Mouse (Mus musculus) forebrain, embryonic 16.5 days (tissue): ENCODE measurements around the gene 4930402H24Rik. TPM values are rescaled to one million over a fixed set of nuclear protein-coding genes. Genes with fewer than 3 reads are reported as not detected.

ENCODE experiments used
- ATAC-seq: fragments of 200-750 bp; cut with Nextera tagmentation; 2 replicates; pipeline ENCODE4 v1.8.0; 2017; ENCODE audit warnings: mild to moderate bottlenecking, moderate library complexity
- H3K27ac ChIP-seq: fragments of 300-500 bp; sonication (generic); 2 replicates; pipeline ENCODE4 v1.5.1; 2014; ENCODE audit warnings: low read length, control low read depth
- H3K27me3 ChIP-seq: fragments of 300-500 bp; sonication (generic); replicated peaks from 2 replicates; pipeline ENCODE4 v1.6.1; 2014; ENCODE audit warnings: low read length; ENCODE audit not compliant: control insufficient read depth, insufficient read depth
- H3K36me3 ChIP-seq: fragments of 300-500 bp; sonication (generic); 2 replicates; pipeline ENCODE4 v1.6.1; 2014; ENCODE audit not compliant: control insufficient read depth, insufficient read depth
- H3K4me1 ChIP-seq: fragments of 300-500 bp; sonication (generic); replicated peaks from 2 replicates; pipeline ENCODE4 v1.6.1; 2014; ENCODE audit warnings: low read length; ENCODE audit not compliant: control insufficient read depth, insufficient read depth
- H3K4me2 ChIP-seq: fragments of 300-500 bp; sonication (generic); 2 replicates; pipeline ENCODE4 v1.6.1; 2014; ENCODE audit warnings: mild to moderate bottlenecking, low read length, control low read depth
- H3K4me3 ChIP-seq: fragments of 300-500 bp; sonication (generic); replicated peaks from 2 replicates; pipeline ENCODE4 v1.5.1; 2014; ENCODE audit warnings: mild to moderate bottlenecking, low read length, control low read depth
- H3K9ac ChIP-seq: fragments of 300-500 bp; sonication (generic); replicated peaks from 2 replicates; pipeline ENCODE4 v1.6.1; 2014; ENCODE audit warnings: low read depth, low read length, control low read depth
- H3K9me3 ChIP-seq: fragments of 300-500 bp; sonication (generic); 2 replicates; pipeline ENCODE4 v1.6.1; 2016; ENCODE audit warnings: low read length; ENCODE audit not compliant: control insufficient read depth
- WGBS: fragments of 180-500 bp; shearing (Covaris S2); extraction: QIAGEN DNeasy Blood & Tissue Kit; methylation state at CpG from one replicate; pipeline ENCODE4 v1.1.7; 2014; 5-methylcytosine and 5-hydroxymethylcytosine counted together
- polyA plus RNA-seq: library from polyadenylated mRNA; unstranded; fragments of >200 nt; fragmentation: Nextera tagmentation; extraction: Ambion mirVana; gene quantifications from 2 replicates; pipeline ENCODE4 v1.2.1, GENCODE M21; 2015

The 4930402H24Rik gene
- polyA plus RNA-seq, 1 experiment from 2014 or later, result 109 TPM

- Histone ChIP-seq H3K4me3 (no peak overlapping the region), H3K9ac (no peak overlapping the region), H3K4me1 (peaks cover 2% of the 10 kb centered on the region), H3K27me3 (no peaks in the 10 kb centered on the region), H3K4me2 (no peak overlapping the region), H3K36me3 (peaks cover 26% of the 10 kb centered on the region), H3K27ac (no peak overlapping the region), H3K9me3 (no peaks in the 10 kb centered on the region)
- 91% methylated on average over 6 of the region's 6 CpGs for WGBS
- no peak for ATAC-seq
Measured at GRCm38 (mm10) chr2:130657541-130657940, 248.7 kb downstream of the 4930402H24Rik start.

GRCm38 (mm10) chr2:130656536-130656935 lies 249.7 kb downstream of the 4930402H24Rik start:
- Histone ChIP-seq H3K4me3 (no peak overlapping the region), H3K27ac (no peak overlapping the region), H3K27me3 (no peaks in the 10 kb centered on the region), H3K36me3 (peaks cover 28% of the 10 kb centered on the region), H3K9me3 (no peaks in the 10 kb centered on the region), H3K9ac (no peak overlapping the region), H3K4me1 (no peaks in the 10 kb centered on the region), H3K4me2 (no peak overlapping the region)
- ATAC-seq, result no peak
- 93% methylated on average over 9 of the region's 9 CpGs for WGBS

Other genes starting within 250 kb of the 4930402H24Rik start
- 57.1 and 62.3 TPM in 2 replicates for gene Ddrgk1, start 241.7 kb downstream of the 4930402H24Rik start, polyA plus RNA-seq
- gene Itpa, start 238.8 kb downstream of the 4930402H24Rik start, polyA plus RNA-seq, result 117 and 124 TPM in 2 replicates
- gene Slc4a11, start 208.9 kb downstream of the 4930402H24Rik start, polyA plus RNA-seq, result 0.86 and 1.8 TPM in 2 replicates
- 12.2 and 14.8 TPM in 2 replicates for gene Atrn, start 89 bp upstream of the 4930402H24Rik start, polyA plus RNA-seq
- 33.0 and 42.8 TPM in 2 replicates for gene Gfra4, start 136.7 kb upstream of the 4930402H24Rik start, polyA plus RNA-seq
- gene Adam33, start 157.4 kb upstream of the 4930402H24Rik start, polyA plus RNA-seq, result 1.4 TPM in 2 replicates
- 0.12 and 0.13 TPM in 2 replicates for gene Siglec1, start 180.4 kb upstream of the 4930402H24Rik start, polyA plus RNA-seq
- 4.4 and 4.7 TPM in 2 replicates for gene Hspa12b, start 220.9 kb upstream of the 4930402H24Rik start, polyA plus RNA-seq
- not detected in 2 replicates for gene Gm11037, start 227.1 kb upstream of the 4930402H24Rik start, polyA plus RNA-seq